Mouse (Mus musculus) layer of hippocampus, postnatal 25 days (tissue): ENCODE measurements around the gene Samm50. TPM values are rescaled to one million over a fixed set of nuclear protein-coding genes. Genes with fewer than 3 reads are reported as not detected.
"Not testable (repeated sequence)": the region's sequence is repeated elsewhere in the genome, so short reads cannot be mapped to it uniquely, and the experiment has no call there.

Experiments used
- DNase-seq, 2 experiments: peaks; one replicate each; pipeline ENCODE4 v3.0.0; 2022; ENCODE audit warnings: mixed read lengths in 2 of 2, low spot score in 1 of 2; ENCODE audit errors: extremely low spot score in 1 of 2
- total RNA-seq, 2 experiments: library from RNA; stranded (reverse); gene quantifications; 2 replicates each; pipeline ENCODE4 v1.2.3; 2021

Gene Samm50
- 10 to 100 TPM; 90.3 to 92.3 TPM for total RNA-seq

GRCm38 (mm10) chr15:84192058-84192791, at the start of gene Samm50:
TSS of gene Samm50 (plus strand) at chr15:84192241.
- peak; percentile 75 to 78 for DNase-seq

DNA sequence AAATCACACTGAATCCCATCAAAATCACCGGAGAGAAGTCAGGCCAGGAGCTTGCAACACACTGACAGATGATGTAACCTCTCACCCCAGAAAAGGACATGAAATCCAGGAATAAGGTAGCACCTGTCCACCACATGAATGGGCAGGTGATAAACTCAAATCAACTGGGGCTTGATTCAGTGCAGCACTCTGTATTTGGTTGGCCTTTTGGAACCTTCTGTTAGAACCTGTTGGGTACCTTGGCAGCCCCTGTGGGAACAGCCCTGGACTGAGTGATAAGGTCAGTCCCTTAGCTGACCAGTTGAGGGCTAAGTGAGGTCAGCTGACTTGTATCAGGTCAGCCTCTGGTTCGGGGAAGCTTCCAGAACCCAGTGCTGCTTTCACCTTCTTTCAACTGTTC, 35.9 kb upstream of the Samm50 start:
- DNase-seq, result no peak

DNA sequence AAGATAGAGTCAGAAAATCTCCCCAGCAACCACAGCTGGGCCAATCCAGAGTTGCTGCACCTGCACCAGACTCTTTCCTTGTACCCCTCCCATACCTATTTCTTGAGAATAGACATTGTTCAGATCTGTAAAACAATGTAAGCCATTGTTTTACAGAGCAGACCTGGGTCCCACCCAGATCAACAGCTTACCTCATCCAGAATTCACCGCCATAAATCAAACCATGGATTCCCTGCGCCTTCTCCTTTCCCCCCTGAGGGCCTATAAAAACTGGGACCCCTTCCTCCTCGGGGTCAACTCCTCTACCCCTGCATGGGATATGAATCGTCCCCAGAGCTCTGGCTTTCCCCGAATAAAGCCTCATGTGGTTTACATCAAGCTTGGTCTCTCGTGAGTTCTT, 34.5 kb upstream of the Samm50 start:
- not testable (repeated sequence) for DNase-seq

GRCm38 (mm10) chr15:84161871-84162270, 30.2 kb upstream of the Samm50 start:
- no peak for DNase-seq

GRCm38 (mm10) chr15:84166818-84167217, 25.2 kb upstream of the Samm50 start:
- no peak for DNase-seq

- DNase-seq, result peak; percentile 84 to 91
These were observed 24.4 kb upstream of the Samm50 start, which contains the start of gene Pnpla3 for GRCm38 (mm10) chr15:84167600-84167999. TSS of gene Pnpla3 (plus strand) at chr15:84167837.

- DNase-seq, result peak; percentile 23 to 30
These were observed 23.6 kb upstream of the Samm50 start for GRCm38 (mm10) chr15:84168170-84169161.

- no peak for DNase-seq
These were observed 22.5 kb upstream of the Samm50 start for GRCm38 (mm10) chr15:84169511-84169910.

GRCm38 (mm10) chr15:84171166-84171565, 20.9 kb upstream of the Samm50 start:
- DNase-seq, result no peak

GRCm38 (mm10) chr15:84178733-84179132, 13.3 kb upstream of the Samm50 start:
- DNase-seq, result no peak

- no peak for DNase-seq
These were observed 10.0 kb upstream of the Samm50 start for GRCm38 (mm10) chr15:84182000-84182399.

DNA sequence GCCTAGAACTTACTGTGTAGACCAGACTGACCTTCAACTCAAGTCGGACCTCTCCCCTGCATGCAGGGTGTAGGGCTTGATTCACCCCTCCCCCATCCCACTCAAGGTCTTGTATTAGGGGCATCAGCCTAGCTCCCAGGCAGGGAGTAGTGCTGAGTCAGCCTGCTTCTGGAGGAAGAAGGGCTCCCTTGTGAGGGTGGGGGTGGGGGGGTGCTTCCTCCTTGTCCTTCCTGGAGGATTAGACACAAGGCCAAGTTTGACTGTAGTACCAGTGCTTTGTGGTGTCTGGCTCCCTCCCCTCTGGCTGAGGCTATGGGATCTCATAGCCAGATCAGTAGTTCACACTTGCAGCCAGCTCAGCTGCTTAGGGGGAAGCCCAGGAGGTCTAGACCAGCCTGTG, 8.1 kb upstream of the Samm50 start:
- DNase-seq, result no peak

DNA sequence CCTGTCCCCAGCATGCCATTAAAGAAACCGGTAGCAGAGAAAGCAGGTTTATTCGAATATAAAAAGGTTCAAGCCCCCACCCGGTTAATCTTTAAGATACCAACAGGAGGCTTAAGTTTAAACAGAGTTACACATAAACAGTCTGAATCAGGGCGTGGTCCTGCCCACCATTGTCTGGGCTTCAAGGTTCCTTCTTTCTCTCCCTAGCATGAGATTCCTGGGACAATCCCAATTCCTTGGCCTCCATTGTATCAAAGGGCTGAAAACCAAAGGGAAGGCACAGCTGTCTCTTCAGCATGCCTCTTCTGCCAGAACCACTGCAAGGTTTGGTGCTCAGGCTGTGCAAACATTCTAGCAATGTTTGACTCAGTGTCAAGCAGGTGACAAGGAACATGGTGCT, 5.8 kb upstream of the Samm50 start:
- DNase-seq, result no peak

GRCm38 (mm10) chr15:84188887-84189530, 3.0 kb upstream of the Samm50 start:
- no peak for DNase-seq

- DNase-seq, result no peak
These were observed 2.2 kb upstream of the Samm50 start for GRCm38 (mm10) chr15:84189881-84190280.

GRCm38 (mm10) chr15:84191724-84192057, 350 bp upstream of the Samm50 start:
- no peak for DNase-seq

GRCm38 (mm10) chr15:84196486-84197165, 4.6 kb downstream of the Samm50 start:
- no peak for DNase-seq

GRCm38 (mm10) chr15:84207327-84207726, 15.3 kb downstream of the Samm50 start:
- DNase-seq, result no peak

DNA sequence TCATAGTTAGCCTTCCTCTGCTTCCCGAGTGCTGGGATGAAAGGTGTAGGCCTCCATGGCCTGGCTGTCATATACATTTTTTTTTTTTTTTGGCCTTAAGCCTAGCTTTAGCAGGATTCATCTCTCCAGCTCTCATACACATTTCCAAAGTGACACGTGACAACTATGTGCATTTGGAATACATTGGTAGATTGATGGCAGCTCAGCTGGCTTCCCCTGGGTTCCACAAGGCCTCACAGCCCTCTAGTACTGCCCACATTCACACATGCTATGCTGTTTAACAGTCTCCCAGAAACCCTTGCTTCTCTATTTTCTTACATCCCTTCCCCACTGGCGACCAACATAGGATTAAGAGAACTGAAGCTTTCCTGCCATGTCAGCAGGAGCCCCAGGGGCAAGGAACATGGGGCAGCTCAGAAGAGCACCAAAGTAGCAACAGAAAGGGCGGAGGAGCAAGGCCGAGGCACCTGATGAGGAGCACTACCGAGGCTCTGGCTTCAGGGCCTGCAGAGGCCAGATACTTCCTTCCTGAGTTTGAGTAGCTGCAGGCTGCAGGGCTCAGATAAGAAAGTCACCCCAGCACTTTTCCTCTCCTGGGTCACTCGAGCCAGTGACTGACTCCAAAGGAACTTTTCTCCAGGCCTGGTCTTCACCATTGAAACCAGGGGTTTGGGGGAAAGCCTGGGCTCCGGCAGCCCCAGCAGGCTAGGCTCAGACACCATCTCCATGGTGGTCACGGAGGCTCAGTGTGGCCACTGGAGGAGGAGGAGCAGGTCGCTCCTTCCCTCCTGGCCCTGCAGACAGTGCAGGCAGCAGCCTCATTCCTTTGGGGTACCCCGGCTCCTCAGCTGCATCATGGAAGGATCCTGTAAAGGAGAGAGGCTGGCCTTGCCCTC, 17.7 kb downstream of the Samm50 start:
- DNase-seq, result no peak
